8 mouse cellular contexts compared by ENCODE assay signal in genomic region chr19:46329951-46330350, GRCm38 (mm10). TPM values are rescaled to one million over a fixed set of nuclear protein-coding genes. Genes with fewer than 3 reads are reported as not detected.
A peak's percentile ranks its signal among the peaks of the same experiment; 100 is the strongest.
DNase-seq lines count a peak whose midpoint lies in the region; ATAC-seq lines count a peak whose summit lies in the region.

No protein-coding gene starts in this region.

- ATAC-seq in hematopoietic stem cell, adult 5-6 weeks (replicated peaks in 1 of 2; ENCODE audit: insufficient read depth in 1 of 2, low FRiP score in 2 of 2, low TSS enrichment in 1 of 2, low read depth in 1 of 2, poor library complexity in 2 of 2, severe bottlenecking in 2 of 2), result peak; percentile 57 to 70
- ATAC-seq in activated CD4-positive, CD25-positive, alpha-beta regulatory T cell, adult 4 months, result no peak

- DNase-seq in R1 (ENCODE audit: low read depth, low spot score), result peak; percentile 75
- peak; percentile 87 for DNase-seq in cerebellum, adult 9-10 months
- DNase-seq in forelimb bud, embryonic 11.5 days (ENCODE audit: low read depth, low spot score), result peak; percentile 74
- DNase-seq in layer of hippocampus, postnatal 14 days (ENCODE audit: low spot score in 2 of 2), result peak; percentile 76 to 78
- DNase-seq in lung, postnatal 4 days, result peak; percentile 88 to 92
- DNase-seq in right cerebral cortex, adult 2 months (ENCODE audit: low spot score in 2 of 2), result peak; percentile 81 to 84

RNA-seq across cellular contexts. Expression of gene Fbxl15, which starts 2.0 kb away (rescaled TPM):
- total RNA-seq in hematopoietic stem cell, adult 5-6 weeks (2017), result 0.81 and 3.5 TPM in 2 replicates
- 10 to 100 TPM; 32.4 to 32.9 TPM for total RNA-seq in layer of hippocampus, postnatal 14 days (2021)
- 1 to 10 TPM; 5.6 to 6.9 TPM for polyA plus RNA-seq in activated CD4-positive, CD25-positive, alpha-beta regulatory T cell, adult 4 months (2017; shearing (Covaris generic))

RNA-seq across cellular contexts. Expression of gene Psd, which starts 3.0 kb away (rescaled TPM):
- 1.3 and 2.4 TPM in 2 replicates for total RNA-seq in hematopoietic stem cell, adult 5-6 weeks (2017)
- 100 to 1,000 TPM; 701 to 730 TPM for total RNA-seq in layer of hippocampus, postnatal 14 days (2021)
- polyA plus RNA-seq in activated CD4-positive, CD25-positive, alpha-beta regulatory T cell, adult 4 months (2017; shearing (Covaris generic)), result 1 to 10 TPM; 3.4 to 4.5 TPM

RNA-seq across cellular contexts. Expression of gene Cuedc2, which starts 8.6 kb away (rescaled TPM):
- total RNA-seq in hematopoietic stem cell, adult 5-6 weeks (2017), result 112 and 129 TPM in 2 replicates
- 100 to 1,000 TPM; 156 to 162 TPM for total RNA-seq in layer of hippocampus, postnatal 14 days (2021)
- 10 to 100 TPM; 40.7 to 52.4 TPM for polyA plus RNA-seq in activated CD4-positive, CD25-positive, alpha-beta regulatory T cell, adult 4 months (2017; shearing (Covaris generic))

RNA-seq across cellular contexts. Expression of gene Mfsd13a, which starts 11.0 kb away (rescaled TPM):
- 5.9 and 8.6 TPM in 2 replicates for total RNA-seq in hematopoietic stem cell, adult 5-6 weeks (2017)
- total RNA-seq in layer of hippocampus, postnatal 14 days (2021), result 10 to 100 TPM; 31.7 to 32.5 TPM
- 1 to 10 TPM; 3.9 to 7.1 TPM for polyA plus RNA-seq in activated CD4-positive, CD25-positive, alpha-beta regulatory T cell, adult 4 months (2017; shearing (Covaris generic))

RNA-seq across cellular contexts. Expression of gene 2310034G01Rik, which starts 20.2 kb away (rescaled TPM):
- total RNA-seq in hematopoietic stem cell, adult 5-6 weeks (2017), result 1.3 and 3.0 TPM in 2 replicates
- 1 to 10 TPM in 1 of 2 experiments, under 1 TPM in 1; 0.94 to 1.2 TPM for total RNA-seq in layer of hippocampus, postnatal 14 days (2021)
- polyA plus RNA-seq in activated CD4-positive, CD25-positive, alpha-beta regulatory T cell, adult 4 months (2017; shearing (Covaris generic)), result not detected

Comparison
In these comparisons a context has a peak if more than half of its experiments do, and no peak if none do; other contexts are left out.
1. RNA of gene Psd, which starts 3.0 kb away (total RNA-seq): 701 to 730 TPM in layer of hippocampus, postnatal 14 days; 1.3 to 2.4 TPM in hematopoietic stem cell, adult 5-6 weeks; every median in the first group is over 100 times any median in the second.
2. Peak in every context shown above with its lines, with median percentiles within 50 percentile points of each other: DNase-seq.